Mouse (Mus musculus): Measurements from ENCODE around the gene Gm4175. TPM values are rescaled to one million over a fixed set of nuclear protein-coding genes. Genes with fewer than 3 reads are reported as not detected.
"Not testable (repeated sequence)": the region's sequence is repeated elsewhere in the genome, so short reads cannot be mapped to it uniquely, and the experiment has no call there.

Gm4175 gene
- total RNA-seq (2021), result not detected
- long read RNA-seq, experiment 1, result 0 reads
- long read RNA-seq, experiment 2, result 0 reads

DNA sequence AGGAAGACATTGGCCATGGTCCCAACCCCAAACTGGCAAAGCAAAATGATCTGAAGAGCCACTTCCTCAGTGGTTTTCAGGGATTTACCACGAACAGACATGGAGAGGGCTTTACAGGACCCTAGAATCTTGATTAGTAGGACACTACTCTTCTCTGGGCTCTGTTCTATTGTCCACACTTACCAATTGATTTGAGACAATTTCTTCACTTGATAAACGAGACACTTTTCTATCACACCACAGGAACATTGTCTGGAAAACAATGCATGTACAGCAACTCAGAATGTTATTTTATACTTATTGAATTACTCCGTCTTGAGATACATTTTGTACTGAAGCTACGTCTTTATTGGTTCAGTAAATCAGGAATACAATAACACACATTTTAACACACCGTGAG is at the start of gene Gm4175:
Gene Gm4175, minus strand, starts transcription at position 101 of the 400 bp plus-strand sequence.
- intact Hi-C loops (cut with DNase I); DNase-seq: not testable (repeated sequence)

DNA sequence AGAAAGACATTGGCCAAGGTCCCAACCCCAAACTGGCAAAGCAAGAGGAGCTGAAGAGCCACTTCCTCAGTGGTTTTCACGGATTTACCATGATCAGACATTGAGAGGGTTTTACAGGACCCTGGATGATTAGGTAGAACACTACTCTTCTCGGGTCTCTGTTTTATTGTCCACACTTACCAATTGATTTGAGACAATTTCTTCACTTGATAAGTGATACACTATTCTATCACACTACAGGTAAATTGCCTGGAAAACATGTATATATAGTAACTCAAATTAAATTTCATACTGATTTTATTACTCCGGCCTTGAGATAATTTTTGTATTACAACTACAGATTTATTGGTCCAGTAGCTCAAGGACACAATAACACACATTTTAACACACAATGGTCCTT is 35.4 kb upstream of the Gm4175 start, which contains the start of gene Gm4177:
Gene Gm4177, minus strand, starts transcription at position 101 of the 400 bp plus-strand sequence.
- intact Hi-C loops (cut with DNase I); DNase-seq: not testable (repeated sequence)

Other genes with a start within 250 kb of the Gm4175 start
- not detected for gene Vmn1r130, start 249.7 kb downstream of the Gm4175 start, total RNA-seq (2021)
- not detected for gene Vmn1r131, start 215.4 kb downstream of the Gm4175 start, total RNA-seq (2021)
- gene Vmn1r132, start 147.4 kb downstream of the Gm4175 start, total RNA-seq (2021), result not detected
- gene Gm4177, start 35.3 kb upstream of the Gm4175 start, total RNA-seq (2021), result not detected
- not detected for gene Vmn1r135, start 70.9 kb upstream of the Gm4175 start, total RNA-seq (2021)
- not detected for gene Gm5725, start 82.8 kb upstream of the Gm4175 start, total RNA-seq (2021)
- not detected for gene Gm5891, start 159.8 kb upstream of the Gm4175 start, total RNA-seq (2021)
- gene Vmn1r137, start 233.1 kb upstream of the Gm4175 start, total RNA-seq (2021), result not detected

All from gastrocnemius, postnatal 36 days (tissue).